Mouse (Mus musculus) urinary bladder, postnatal 25 days (tissue): ENCODE measurements around the gene Slc9a9.

Experiments
- DNase-seq: peaks from one replicate; pipeline ENCODE4 v3.0.0; 2022; ENCODE audit warnings: low spot score

Slc9a9 gene

GRCm38 (mm10) chr9:94950676-94951075, 281.0 kb downstream of the Slc9a9 start:
- no peak for DNase-seq

- no peak for DNase-seq
Observed at GRCm38 (mm10) chr9:94955645-94956044, 285.9 kb downstream of the Slc9a9 start.

- DNase-seq = no peak
Observed at GRCm38 (mm10) chr9:94958382-94958781, 288.7 kb downstream of the Slc9a9 start.

- DNase-seq = no peak
Observed at GRCm38 (mm10) chr9:94968596-94969120, 298.9 kb downstream of the Slc9a9 start.

- DNase-seq = no peak
Observed at GRCm38 (mm10) chr9:94969131-94969530, 299.4 kb downstream of the Slc9a9 start.

GRCm38 (mm10) chr9:94972021-94972420, 302.3 kb downstream of the Slc9a9 start:
- DNase-seq = no peak

- DNase-seq = no peak
Observed at GRCm38 (mm10) chr9:94972693-94973092, 303.0 kb downstream of the Slc9a9 start.

GRCm38 (mm10) chr9:94976191-94976590, 306.5 kb downstream of the Slc9a9 start:
- no peak for DNase-seq

- DNase-seq = no peak
Observed at GRCm38 (mm10) chr9:94993575-94993974, 323.9 kb downstream of the Slc9a9 start.

GRCm38 (mm10) chr9:95020136-95020706, 350.5 kb downstream of the Slc9a9 start:
- DNase-seq = no peak

GRCm38 (mm10) chr9:95034140-95034970, 364.6 kb downstream of the Slc9a9 start:
- no peak for DNase-seq

GRCm38 (mm10) chr9:95036209-95036608, 366.5 kb downstream of the Slc9a9 start:
- no peak for DNase-seq

GRCm38 (mm10) chr9:95042420-95042819, 372.7 kb downstream of the Slc9a9 start:
- DNase-seq = no peak

GRCm38 (mm10) chr9:95052160-95052559, 382.5 kb downstream of the Slc9a9 start:
- DNase-seq = no peak

- no peak for DNase-seq
Observed at GRCm38 (mm10) chr9:95053183-95053582, 383.5 kb downstream of the Slc9a9 start.

GRCm38 (mm10) chr9:95055843-95056242, 386.1 kb downstream of the Slc9a9 start:
- DNase-seq = no peak

GRCm38 (mm10) chr9:95060702-95061101, 391.0 kb downstream of the Slc9a9 start:
- DNase-seq = no peak

GRCm38 (mm10) chr9:95067037-95067436, 397.3 kb downstream of the Slc9a9 start:
- no peak for DNase-seq

- DNase-seq = no peak
Observed at GRCm38 (mm10) chr9:95068466-95068865, 398.8 kb downstream of the Slc9a9 start.

- DNase-seq = no peak
Observed at GRCm38 (mm10) chr9:95070832-95071519, 401.3 kb downstream of the Slc9a9 start.

GRCm38 (mm10) chr9:95072450-95072955, 402.8 kb downstream of the Slc9a9 start:
- no peak for DNase-seq

GRCm38 (mm10) chr9:95073691-95074090, 404.0 kb downstream of the Slc9a9 start:
- no peak for DNase-seq

- no peak for DNase-seq
Observed at GRCm38 (mm10) chr9:95075856-95076255, 406.1 kb downstream of the Slc9a9 start.
